Mouse (Mus musculus): ENCODE results near the gene Lztr1. TPM values are rescaled to one million over a fixed set of nuclear protein-coding genes. Genes with fewer than 3 reads are reported as not detected.

Lztr1 gene
- polyA plus RNA-seq (2015; fragmentation: Nextera tagmentation; extraction: Ambion mirVana): 146 and 164 TPM in 2 replicates

- Histone ChIP-seq H3K27ac (peak within 1 kb of the TSS; percentile 97), H3K27me3 (replicated peaks) (no peaks in the 10 kb centered on the region), H3K9ac (peak within 1 kb of the TSS; percentile 87), H3K4me2 (peak within 1 kb of the TSS; percentile 73), H3K36me3 (replicated peaks) (peaks cover 18% of the 10 kb centered on the region), H3K9me3 (no peaks in the 10 kb centered on the region), H3K4me1 (peaks cover 20% of the 10 kb centered on the region), H3K4me3 (peak within 1 kb of the TSS; percentile 86)
- under 1% methylated on average over 50 of the region's 50 CpGs for WGBS
- ATAC-seq (replicated peaks): peak; percentile 98
These were observed at the start of gene Lztr1 for GRCm38 (mm10) chr16:17508546-17509239. TSS of gene Lztr1 (plus strand) at chr16:17508688.

GRCm38 (mm10) chr16:17460254-17460653 is 48.2 kb upstream of the Lztr1 start:
- H3K4me1 ChIP-seq: peaks cover 13% of the 10 kb centered on the region
- H3K27me3 ChIP-seq (replicated peaks): no peaks in the 10 kb centered on the region
- no peak overlapping the region for H3K4me2 ChIP-seq
- no peaks in the 10 kb centered on the region for H3K9me3 ChIP-seq
- no peak overlapping the region for H3K9ac ChIP-seq
- 92% methylated on average over 4 of the region's 4 CpGs for WGBS
- ATAC-seq (replicated peaks): no peak
- H3K4me3 ChIP-seq: no peak overlapping the region
- H3K27ac ChIP-seq: no peak overlapping the region
- H3K36me3 ChIP-seq (replicated peaks): peaks cover 11% of the 10 kb centered on the region; the same call in 1 of the 2 replicates

DNA sequence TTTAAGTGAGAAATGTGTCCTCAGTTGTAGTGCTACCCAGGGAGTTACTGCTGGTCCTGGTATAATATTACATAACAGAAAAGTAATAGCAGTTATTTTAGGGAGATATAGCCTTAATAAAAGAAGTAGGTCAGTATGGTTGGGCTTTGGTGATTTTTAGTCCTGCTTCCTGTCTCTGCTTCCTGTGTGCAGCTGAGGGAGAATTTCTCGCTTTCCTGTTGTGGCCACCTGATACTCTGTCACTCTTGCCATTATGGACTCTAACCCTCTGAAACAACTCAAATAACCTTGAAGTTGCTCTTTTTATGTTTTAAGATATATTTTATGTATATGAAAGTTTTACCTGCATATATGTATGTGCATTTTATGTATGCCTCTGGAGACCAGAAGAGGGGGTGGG is 46.9 kb upstream of the Lztr1 start:
- peaks cover 11% of the 10 kb centered on the region; the same call in 1 of the 2 replicates for H3K36me3 ChIP-seq (replicated peaks)
- H3K4me1 ChIP-seq: peaks cover 3% of the 10 kb centered on the region; the same call in 1 of the 2 replicates
- no peak overlapping the region for H3K4me2 ChIP-seq
- WGBS: 98% methylated on average over 1 of the region's 1 CpGs
- H3K4me3 ChIP-seq: no peak overlapping the region
- H3K9me3 ChIP-seq: no peaks in the 10 kb centered on the region
- ATAC-seq (replicated peaks): no peak
- no peak overlapping the region for H3K9ac ChIP-seq
- H3K27me3 ChIP-seq (replicated peaks): no peaks in the 10 kb centered on the region
- H3K27ac ChIP-seq: no peak overlapping the region

DNA sequence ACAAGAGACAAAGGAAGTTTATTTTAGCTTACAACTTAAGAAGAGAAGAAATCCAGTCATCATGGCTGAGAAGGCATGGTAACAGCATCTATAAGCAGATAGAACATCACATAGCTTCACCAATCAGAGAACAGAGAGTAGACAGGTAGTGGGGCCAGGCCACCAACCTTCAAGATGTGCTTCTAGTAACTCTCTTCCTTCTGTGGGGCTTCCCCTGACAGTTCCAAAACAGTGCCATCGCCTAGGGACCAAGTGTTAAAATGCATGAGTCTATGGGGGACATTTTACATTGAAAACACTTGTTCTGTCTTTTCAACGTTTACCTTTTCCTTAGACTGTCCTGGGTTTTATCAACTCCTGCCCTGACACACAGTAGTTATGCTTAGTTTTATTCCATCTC is 45.3 kb upstream of the Lztr1 start:
- H3K9me3 ChIP-seq: no peaks in the 10 kb centered on the region
- ATAC-seq (replicated peaks): no peak
- H3K9ac ChIP-seq: no peak overlapping the region
- no peaks in the 10 kb centered on the region for H3K27me3 ChIP-seq (replicated peaks)
- no peak overlapping the region for H3K4me3 ChIP-seq
- peaks cover 11% of the 10 kb centered on the region; the same call in 1 of the 2 replicates for H3K36me3 ChIP-seq (replicated peaks)
- H3K4me2 ChIP-seq: no peak overlapping the region
- 81% methylated on average over 2 of the region's 2 CpGs for WGBS
- H3K4me1 ChIP-seq: 0 out of 2 replicates have a peak, but pooled peaks cover 3% of the 10 kb centered on the region
- H3K27ac ChIP-seq: no peak overlapping the region

- 93% methylated on average over 4 of the region's 4 CpGs for WGBS
These were observed 41.4 kb upstream of the Lztr1 start for GRCm38 (mm10) chr16:17466875-17467663.

GRCm38 (mm10) chr16:17472498-17472897 is 36.0 kb upstream of the Lztr1 start:
- H3K27ac ChIP-seq: no peak overlapping the region
- H3K4me1 ChIP-seq: peaks cover 8% of the 10 kb centered on the region
- H3K9ac ChIP-seq: no peak overlapping the region
- H3K4me3 ChIP-seq: no peak overlapping the region
- peaks cover 5% of the 10 kb centered on the region; the same call in 1 of the 2 replicates for H3K36me3 ChIP-seq (replicated peaks)
- WGBS: 89% methylated on average over 6 of the region's 6 CpGs
- ATAC-seq (replicated peaks): no peak
- H3K4me2 ChIP-seq: no peak overlapping the region
- no peaks in the 10 kb centered on the region for H3K27me3 ChIP-seq (replicated peaks)
- no peaks in the 10 kb centered on the region for H3K9me3 ChIP-seq

More at GRCm38 (mm10) chr16:17466875-17467663, 41.4 kb upstream of the Lztr1 start:
- H3K36me3 ChIP-seq (replicated peaks): peaks cover 5% of the 10 kb centered on the region; the same call in 1 of the 2 replicates
- H3K27me3 ChIP-seq (replicated peaks): no peaks in the 10 kb centered on the region
- H3K4me2 ChIP-seq: no peak overlapping the region
- no peak overlapping the region for H3K27ac ChIP-seq
- ATAC-seq (replicated peaks): no peak
- no peak overlapping the region for H3K4me3 ChIP-seq
- H3K9me3 ChIP-seq: no peaks in the 10 kb centered on the region
- no peaks in the 10 kb centered on the region for H3K4me1 ChIP-seq
- no peak overlapping the region for H3K9ac ChIP-seq

DNA sequence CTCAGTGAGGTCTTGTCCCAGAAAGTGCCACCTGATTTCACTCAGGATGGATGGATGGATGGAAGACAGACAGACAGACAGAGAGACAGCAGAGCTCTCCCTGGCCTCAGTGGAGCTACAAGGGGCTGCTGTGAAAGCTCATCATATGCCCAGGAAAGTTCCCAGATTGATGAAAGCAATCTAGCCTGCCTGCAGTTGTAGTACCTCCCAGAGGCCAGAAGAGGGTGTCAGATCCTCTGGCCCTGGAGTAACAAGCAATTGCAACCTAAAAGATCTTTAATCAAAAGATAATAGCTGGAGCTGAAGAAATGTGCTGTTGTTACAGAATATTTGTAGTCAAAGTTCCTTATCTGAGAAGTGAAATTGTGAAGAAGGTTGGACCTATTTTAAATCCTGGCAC is 34.4 kb upstream of the Lztr1 start:
- peaks cover 22% of the 10 kb centered on the region for H3K4me1 ChIP-seq
- peaks cover 5% of the 10 kb centered on the region; the same call in 1 of the 2 replicates for H3K36me3 ChIP-seq (replicated peaks)
- H3K27ac ChIP-seq: no peak overlapping the region
- ATAC-seq (replicated peaks): no peak
- H3K4me3 ChIP-seq: no peak overlapping the region
- H3K4me2 ChIP-seq: no peak overlapping the region
- no peak overlapping the region for H3K9ac ChIP-seq
- H3K9me3 ChIP-seq: no peaks in the 10 kb centered on the region
- no peaks in the 10 kb centered on the region for H3K27me3 ChIP-seq (replicated peaks)

GRCm38 (mm10) chr16:17474761-17475160 is 33.7 kb upstream of the Lztr1 start:
- H3K9ac ChIP-seq: no peak overlapping the region
- WGBS: 90% methylated on average over 2 of the region's 2 CpGs
- H3K36me3 ChIP-seq (replicated peaks): peaks cover 4% of the 10 kb centered on the region; the same call in 1 of the 2 replicates
- ATAC-seq (replicated peaks): no peak
- no peak overlapping the region for H3K4me2 ChIP-seq
- H3K4me3 ChIP-seq: no peak overlapping the region
- no peaks in the 10 kb centered on the region for H3K27me3 ChIP-seq (replicated peaks)
- H3K9me3 ChIP-seq: no peaks in the 10 kb centered on the region
- H3K27ac ChIP-seq: no peak overlapping the region
- peaks cover 22% of the 10 kb centered on the region for H3K4me1 ChIP-seq

GRCm38 (mm10) chr16:17475326-17475725 is 33.2 kb upstream of the Lztr1 start:
- H3K9ac ChIP-seq: no peak overlapping the region
- peaks cover 22% of the 10 kb centered on the region for H3K4me1 ChIP-seq
- 92% methylated on average over 4 of the region's 4 CpGs for WGBS
- no peaks in the 10 kb centered on the region for H3K36me3 ChIP-seq (replicated peaks)
- no peak for ATAC-seq (replicated peaks)
- H3K27me3 ChIP-seq (replicated peaks): no peaks in the 10 kb centered on the region
- no peak overlapping the region for H3K4me3 ChIP-seq
- no peak overlapping the region for H3K4me2 ChIP-seq
- no peak overlapping the region for H3K27ac ChIP-seq
- H3K9me3 ChIP-seq: no peaks in the 10 kb centered on the region

DNA sequence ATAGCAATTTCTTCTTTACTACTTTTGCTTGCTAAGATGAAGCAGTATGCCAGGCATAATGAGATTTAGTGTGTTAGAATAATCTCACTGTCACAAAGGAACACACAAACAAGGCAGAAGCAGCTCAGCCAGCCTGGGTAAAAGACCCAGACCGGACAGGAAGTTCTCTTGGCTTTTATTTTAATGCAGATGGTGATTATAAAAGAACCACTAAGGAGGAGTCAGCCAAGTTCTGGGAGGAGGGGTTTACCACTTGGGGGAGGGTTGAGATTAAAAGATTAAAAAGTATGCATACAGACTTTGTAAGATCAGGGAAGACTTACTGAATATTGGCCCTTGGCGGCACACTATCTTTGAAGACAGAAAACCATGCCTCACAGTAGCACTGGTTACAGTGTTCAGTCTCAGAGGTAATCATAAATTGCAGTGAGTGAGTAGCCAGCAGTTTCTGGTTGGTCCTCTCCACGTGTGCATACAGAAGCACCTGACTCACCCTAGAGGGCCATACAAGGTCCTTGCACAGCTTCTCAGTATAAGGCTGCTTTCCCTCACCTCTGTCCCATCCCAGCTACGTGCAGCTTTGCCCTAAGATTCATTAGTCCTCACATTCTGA is 30.1 kb upstream of the Lztr1 start:
- Histone ChIP-seq H3K4me3 (no peak overlapping the region), H3K4me1 (peaks cover 17% of the 10 kb centered on the region), H3K9me3 (no peaks in the 10 kb centered on the region), H3K27me3 (replicated peaks) (no peaks in the 10 kb centered on the region), H3K4me2 (no peak overlapping the region), H3K27ac (0 out of 2 replicates have a peak overlapping the region, but pooled peaks have one; percentile 14), H3K36me3 (replicated peaks) (no peaks in the 10 kb centered on the region), H3K9ac (no peak overlapping the region)
- ATAC-seq (replicated peaks): no peak
- WGBS: 73% methylated on average over 4 of the region's 4 CpGs

- peaks cover 19% of the 10 kb centered on the region for H3K36me3 ChIP-seq (replicated peaks)
- H3K4me2 ChIP-seq: no peak overlapping the region
- ATAC-seq (replicated peaks): no peak
- H3K9me3 ChIP-seq: no peaks in the 10 kb centered on the region
- H3K27ac ChIP-seq: no peak overlapping the region
- peaks cover 18% of the 10 kb centered on the region for H3K4me1 ChIP-seq
- WGBS: 96% methylated on average over 2 of the region's 2 CpGs
- no peak overlapping the region for H3K4me3 ChIP-seq
- no peaks in the 10 kb centered on the region for H3K27me3 ChIP-seq (replicated peaks)
- H3K9ac ChIP-seq: no peak overlapping the region
These were observed 27.0 kb upstream of the Lztr1 start for GRCm38 (mm10) chr16:17481465-17481864.

DNA sequence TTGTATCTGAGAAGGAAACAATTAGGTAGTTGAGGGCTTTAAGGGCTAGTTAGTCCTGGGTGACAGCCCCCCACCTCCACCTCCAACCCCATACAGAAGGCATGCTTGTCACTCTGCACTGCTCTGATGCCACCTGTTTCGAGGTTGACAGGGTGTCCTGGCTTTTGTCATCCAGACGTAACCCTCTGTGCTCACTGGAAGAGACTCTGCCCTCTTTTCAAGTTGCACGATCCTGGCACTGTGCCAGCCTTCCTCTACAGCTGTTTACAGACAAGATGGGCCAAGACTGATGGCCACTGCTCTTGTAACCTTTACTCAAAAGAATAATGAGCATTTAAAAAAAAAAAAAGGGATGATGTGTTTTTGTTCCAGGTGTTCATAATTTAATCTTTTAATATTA is 22.0 kb upstream of the Lztr1 start:
- H3K36me3 ChIP-seq (replicated peaks): peaks cover 19% of the 10 kb centered on the region
- no peaks in the 10 kb centered on the region for H3K9me3 ChIP-seq
- no peak overlapping the region for H3K27ac ChIP-seq
- H3K4me3 ChIP-seq: no peak overlapping the region
- no peak for ATAC-seq (replicated peaks)
- H3K4me2 ChIP-seq: no peak overlapping the region
- 28% methylated on average over 3 of the region's 3 CpGs for WGBS
- peaks cover 14% of the 10 kb centered on the region for H3K4me1 ChIP-seq
- peaks cover 9% of the 10 kb centered on the region for H3K27me3 ChIP-seq (replicated peaks)
- no peak overlapping the region for H3K9ac ChIP-seq
